Mouse (Mus musculus) layer of hippocampus, adult 8-10 months (tissue): ENCODE measurements around the gene Slc9b2. TPM values are rescaled to one million over a fixed set of nuclear protein-coding genes. Genes with fewer than 3 reads are reported as not detected.

Source experiments
- DNase-seq, 2 experiments: peaks; one replicate each; pipeline ENCODE4 v3.0.0; 2022; ENCODE audit warnings: low spot score in 2 of 2
- total RNA-seq, 4 experiments: library from RNA; stranded (reverse); gene quantifications; 2 replicates each; pipeline ENCODE4 v1.2.4; 2022

The Slc9b2 gene
- total RNA-seq, 4 experiments from 2014 or later = 3.0 to 5.1 (median 3.6) TPM

DNA sequence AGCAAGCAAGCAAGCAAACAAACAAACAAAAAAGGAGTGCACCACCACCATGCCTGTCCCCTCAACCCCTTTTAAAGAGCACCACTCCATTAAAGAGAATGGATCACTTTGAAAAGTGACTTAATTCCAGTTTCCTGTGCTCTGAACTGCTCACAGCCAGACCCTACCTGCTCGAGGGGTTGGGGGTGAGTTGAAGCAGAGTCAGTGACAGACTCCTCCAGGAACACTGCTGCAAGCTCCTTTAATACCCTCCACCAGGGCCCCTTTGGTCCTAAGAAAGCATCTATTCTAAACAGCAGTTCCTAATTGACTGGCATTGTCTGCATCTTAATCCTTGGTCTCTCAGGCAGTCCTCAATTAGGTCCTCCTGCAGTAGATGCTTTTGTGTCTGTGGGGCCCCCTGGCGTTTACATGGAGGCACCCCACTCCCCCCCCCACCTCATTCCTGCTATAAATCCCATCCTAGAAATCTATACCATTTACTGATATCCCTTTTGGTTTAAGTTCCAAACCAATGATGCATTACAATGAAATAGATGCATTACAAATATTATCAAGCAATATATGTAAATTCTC lies 5.5 kb downstream of the Slc9b2 start:
- no peak for DNase-seq

GRCm38 (mm10) chr3:135313727-135314126 lies 6.2 kb downstream of the Slc9b2 start:
- no peak for DNase-seq

- DNase-seq = no peak
Observed at GRCm38 (mm10) chr3:135314811-135315210, 7.3 kb downstream of the Slc9b2 start.

GRCm38 (mm10) chr3:135315720-135316425 lies 8.4 kb downstream of the Slc9b2 start:
- no peak for DNase-seq

DNA sequence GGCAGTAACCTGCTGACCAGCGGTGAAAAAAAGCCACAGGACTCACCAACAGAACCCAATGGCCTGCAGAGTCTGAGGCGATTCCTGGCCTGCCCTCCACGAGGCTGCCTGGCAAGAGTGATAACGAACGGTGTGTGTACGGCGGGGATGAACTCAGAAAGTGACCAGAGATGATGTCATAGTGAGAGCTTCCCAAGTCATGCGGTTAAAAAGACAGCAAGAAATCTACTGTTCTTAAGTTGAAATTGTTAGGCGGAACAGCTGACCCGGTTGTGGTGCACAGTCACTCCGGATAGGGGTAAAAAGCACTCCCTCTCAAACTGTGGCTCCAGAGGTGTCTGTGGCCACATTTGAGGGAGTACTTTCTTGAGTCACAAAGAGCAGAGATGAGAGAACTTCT lies 10.8 kb downstream of the Slc9b2 start:
- DNase-seq = no peak

DNA sequence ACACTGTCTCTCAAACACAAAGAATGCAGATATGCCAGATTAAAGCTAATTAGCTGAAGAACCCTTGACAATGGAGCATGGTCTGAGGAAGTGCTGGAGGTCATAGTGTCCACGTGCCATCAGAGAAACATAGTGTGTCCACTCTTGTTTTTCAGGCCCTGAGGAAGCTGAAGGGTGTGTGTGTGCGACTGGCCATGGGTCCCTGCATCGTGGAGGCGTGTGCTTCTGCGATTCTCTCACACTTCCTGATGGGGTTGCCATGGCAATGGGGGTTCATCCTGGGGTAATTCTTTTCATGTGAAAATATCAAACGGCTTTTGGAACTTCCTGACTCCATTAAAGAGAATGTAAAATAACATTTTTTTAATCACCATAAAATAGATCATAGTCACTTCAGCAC lies 16.9 kb downstream of the Slc9b2 start:
- DNase-seq = no peak

DNA sequence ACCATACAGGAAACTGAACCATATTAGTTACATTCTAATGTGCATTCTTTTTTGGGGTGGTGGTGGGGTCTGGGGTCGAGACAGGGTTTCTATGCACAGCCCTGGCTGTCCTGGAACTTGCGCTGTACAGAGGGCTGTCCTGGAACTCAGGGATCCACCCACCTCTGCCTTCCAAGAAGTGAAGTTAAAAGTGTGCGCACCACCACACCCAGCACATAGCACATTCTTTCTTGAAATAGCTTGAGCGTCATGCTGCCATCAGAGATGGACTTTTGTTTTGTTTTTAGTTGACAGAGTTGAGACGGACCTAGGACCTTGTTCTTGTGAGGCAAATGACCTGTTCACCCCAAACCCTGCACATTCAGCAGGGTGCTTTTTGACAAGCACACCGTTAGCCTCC lies 19.7 kb downstream of the Slc9b2 start:
- DNase-seq = no peak

- DNase-seq = no peak
Observed at GRCm38 (mm10) chr3:135327601-135328000, 20.1 kb downstream of the Slc9b2 start.

GRCm38 (mm10) chr3:135328560-135328959 lies 21.1 kb downstream of the Slc9b2 start:
- DNase-seq = no peak

- DNase-seq = no peak
Observed at GRCm38 (mm10) chr3:135332691-135333090, 25.2 kb downstream of the Slc9b2 start.

DNA sequence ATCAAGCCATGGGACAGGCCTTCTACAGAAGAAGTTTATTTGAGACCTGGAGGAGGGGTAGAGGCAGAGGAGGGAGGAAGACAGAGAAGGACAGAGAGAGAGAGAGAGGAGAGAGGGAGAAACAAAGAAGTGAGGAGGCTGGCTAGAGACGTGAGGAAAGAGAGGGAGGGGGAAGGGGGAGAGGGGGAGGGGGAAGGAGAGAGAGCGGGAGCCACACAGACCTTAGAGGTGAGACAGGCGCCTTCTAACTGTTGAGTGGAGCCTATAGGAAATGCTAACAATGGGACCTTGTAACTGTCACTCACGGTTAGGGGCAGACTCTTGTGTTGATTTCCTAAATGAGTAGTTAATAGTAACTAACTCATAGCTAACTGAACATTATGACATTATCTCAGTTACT lies 26.3 kb downstream of the Slc9b2 start:
- no peak for DNase-seq

DNA sequence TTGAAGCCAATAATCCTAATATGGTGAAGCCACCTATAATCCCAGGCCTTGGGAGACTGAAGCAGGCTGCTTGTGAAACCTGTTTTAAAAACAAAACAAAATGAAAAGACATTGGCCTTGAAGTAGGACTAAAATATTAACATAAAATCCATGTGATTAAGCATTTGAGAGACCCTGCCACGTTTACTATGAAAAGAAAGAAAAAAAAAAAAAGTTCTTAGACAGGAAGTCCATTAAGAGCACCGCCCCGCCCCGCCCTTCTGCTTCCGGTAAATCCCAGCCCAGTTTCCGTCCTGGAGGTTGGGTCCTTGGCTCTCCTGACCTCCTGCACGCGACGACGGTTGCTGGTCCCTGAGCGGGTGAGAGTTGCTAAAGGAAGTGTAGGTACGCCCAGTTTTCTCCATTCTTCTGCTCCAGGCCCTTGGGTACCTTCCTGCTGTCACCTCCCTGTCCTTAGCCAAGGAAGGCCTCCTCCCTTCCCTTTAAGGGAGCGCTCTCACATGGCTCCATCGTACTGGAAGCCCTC lies 40.3 kb downstream of the Slc9b2 start, which contains the start of gene Slc9b1:
Gene Slc9b1, plus strand, starts transcription at position 291 of the 526 bp plus-strand sequence.
- no peak for DNase-seq

GRCm38 (mm10) chr3:135349022-135349421 lies 41.5 kb downstream of the Slc9b2 start:
- DNase-seq = no peak

- no peak for DNase-seq
Observed at GRCm38 (mm10) chr3:135351857-135352256, 44.4 kb downstream of the Slc9b2 start.

DNA sequence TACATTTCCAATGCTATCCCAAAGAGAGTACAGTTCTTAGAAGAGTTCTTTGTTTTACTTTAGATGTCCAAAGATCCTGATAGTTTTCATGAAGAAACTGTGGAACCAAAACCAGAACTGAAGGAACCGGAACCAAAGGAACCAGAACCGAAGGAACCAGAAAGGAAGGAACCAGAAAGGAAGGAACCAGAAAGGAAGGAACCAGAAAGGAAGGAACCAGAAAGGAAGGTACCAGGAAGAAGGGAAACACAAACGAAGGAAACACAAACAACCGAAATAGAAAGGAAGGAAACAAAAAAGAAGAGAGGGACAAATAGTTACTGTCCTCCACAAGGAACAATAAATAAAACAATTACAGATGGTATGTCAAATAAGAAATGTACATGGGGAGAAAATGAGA lies 49.9 kb downstream of the Slc9b2 start:
- no peak for DNase-seq

- DNase-seq = no peak
Observed at GRCm38 (mm10) chr3:135375836-135376235, 68.3 kb downstream of the Slc9b2 start.

GRCm38 (mm10) chr3:135377445-135377844 lies 69.9 kb downstream of the Slc9b2 start:
- no peak for DNase-seq

GRCm38 (mm10) chr3:135379868-135380267 lies 72.4 kb downstream of the Slc9b2 start:
- no peak for DNase-seq

DNA sequence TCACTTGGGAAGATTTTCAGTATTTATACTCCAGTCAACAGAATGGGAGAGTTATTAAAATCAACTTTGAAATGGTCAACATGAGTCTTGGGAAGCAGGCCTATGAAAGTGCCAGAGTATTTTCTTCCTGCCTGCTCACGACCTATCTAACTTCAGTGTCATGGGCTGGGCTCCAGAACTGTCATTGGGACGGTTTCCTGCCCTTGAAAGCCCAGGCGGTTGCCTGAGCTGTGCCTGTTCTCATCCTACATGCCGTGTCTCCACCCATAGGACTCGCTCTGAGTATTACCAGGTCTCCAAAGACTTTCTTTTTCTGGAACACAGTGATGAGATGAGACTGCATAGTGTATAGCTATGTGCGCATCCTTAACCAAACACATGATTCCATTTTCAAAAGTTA lies 85.7 kb downstream of the Slc9b2 start:
- DNase-seq = no peak
